Mouse (Mus musculus) embryonic facial prominence, embryonic 14.5 days (tissue): ENCODE data around the gene Tprn. TPM values are rescaled to one million over a fixed set of nuclear protein-coding genes. Genes with fewer than 3 reads are reported as not detected.
A peak's percentile ranks its signal among the peaks of the same experiment; 100 is the strongest.
"Not testable (repeated sequence)": the region's sequence is repeated elsewhere in the genome, so short reads cannot be mapped to it uniquely, and the experiment has no call there.

Experiments
- ATAC-seq: fragments of 200-750 bp; cut with Nextera tagmentation; 2 replicates; pipeline ENCODE4 v1.8.0; 2017; ENCODE audit warnings: low read depth, moderate number of reproducible peaks, moderate TSS enrichment
- DNase-seq: peaks from one replicate; pipeline ENCODE4 v3.0.0-alpha.2; 2015; ENCODE audit warnings: low spot score
- H3K27ac ChIP-seq: fragments of 300-500 bp; sonication (generic); replicated peaks from 2 replicates; pipeline ENCODE4 v1.5.1; 2014; ENCODE audit warnings: low read depth, mild to moderate bottlenecking, low read length, moderate library complexity
- H3K27me3 ChIP-seq: fragments of 300-500 bp; sonication (generic); replicated peaks from 2 replicates; pipeline ENCODE4 v1.6.1; 2014; ENCODE audit warnings: low read length; ENCODE audit not compliant: control insufficient read depth, insufficient read depth
- H3K36me3 ChIP-seq: fragments of 300-500 bp; sonication (generic); 2 replicates; pipeline ENCODE4 v1.6.1; 2014; ENCODE audit warnings: low read length, mixed read lengths; ENCODE audit not compliant: control insufficient read depth, insufficient read depth
- H3K4me1 ChIP-seq: fragments of 300-500 bp; sonication (generic); 2 replicates; pipeline ENCODE4 v1.6.1; 2014; ENCODE audit warnings: antibody characterized with exemption, low read length; ENCODE audit not compliant: control insufficient read depth, insufficient read depth
- H3K4me2 ChIP-seq: fragments of 300-500 bp; sonication (generic); 2 replicates; pipeline ENCODE4 v1.6.1; 2014; ENCODE audit warnings: low read depth, mild to moderate bottlenecking, low read length, moderate library complexity, mixed read lengths
- H3K4me3 ChIP-seq: fragments of 300-500 bp; sonication (generic); 2 replicates; pipeline ENCODE4 v1.5.1; 2014; ENCODE audit warnings: low read depth, mild to moderate bottlenecking, low read length
- H3K9ac ChIP-seq: fragments of 300-500 bp; sonication (generic); 2 replicates; pipeline ENCODE4 v1.6.1; 2014; ENCODE audit warnings: low read depth, mild to moderate bottlenecking, low read length, moderate library complexity, mixed read lengths
- H3K9me3 ChIP-seq: fragments of 300-500 bp; sonication (generic); 2 replicates; pipeline ENCODE4 v1.6.1; 2016; ENCODE audit warnings: low read length; ENCODE audit not compliant: control insufficient read depth
- WGBS: fragments of 180-500 bp; shearing (Covaris S2); extraction: QIAGEN DNeasy Blood & Tissue Kit; methylation state at CpG from one replicate; pipeline ENCODE4 v1.1.7; 2014; 5-methylcytosine and 5-hydroxymethylcytosine counted together
- polyA plus RNA-seq: library from polyadenylated mRNA; unstranded; fragments of >200 nt; fragmentation: Nextera tagmentation; extraction: Ambion mirVana; gene quantifications from 2 replicates; pipeline ENCODE4 v1.2.1, GENCODE M21; 2014

The Tprn gene
- polyA plus RNA-seq, 1 experiment from 2014 or later, result 5.1 TPM

- WGBS, result 56% methylated on average over 10 of the region's 12 CpGs
- DNase-seq, result not testable (repeated sequence)
Observed at GRCm38 (mm10) chr2:25256443-25257109, 5.8 kb upstream of the Tprn start.

GRCm38 (mm10) chr2:25257250-25257649 is 5.2 kb upstream of the Tprn start:
- not testable (repeated sequence) for H3K9ac ChIP-seq, H3K9me3 ChIP-seq, H3K4me2 ChIP-seq, H3K36me3 ChIP-seq, H3K4me3 ChIP-seq, ATAC-seq, H3K27me3 ChIP-seq, H3K27ac ChIP-seq, DNase-seq
- H3K4me1 ChIP-seq, result peaks cover 13% of the 10 kb centered on the region; the same call in 1 of the 2 replicates
- WGBS, result 81% methylated on average over 5 of the region's 5 CpGs

More at GRCm38 (mm10) chr2:25256443-25257109, 5.8 kb upstream of the Tprn start:
- not testable (repeated sequence) for H3K27ac ChIP-seq, H3K27me3 ChIP-seq, H3K36me3 ChIP-seq, H3K9me3 ChIP-seq, ATAC-seq, H3K4me1 ChIP-seq
- Histone ChIP-seq H3K4me2 (peak overlapping the region; percentile 90), H3K9ac (peak overlapping the region; percentile 77; the same call in 1 of the 2 replicates), H3K4me3 (peak overlapping the region; percentile 78)

GRCm38 (mm10) chr2:25258887-25259286 is 3.5 kb upstream of the Tprn start:
- DNase-seq, result no peak
- Histone ChIP-seq H3K4me1 (peaks cover 22% of the 10 kb centered on the region), H3K27ac (no peak overlapping the region), H3K4me3 (no peak overlapping the region), H3K4me2 (no peak overlapping the region), H3K36me3 (no peaks in the 10 kb centered on the region), H3K9me3 (no peaks in the 10 kb centered on the region), H3K27me3 (peaks cover 11% of the 10 kb centered on the region), H3K9ac (no peak overlapping the region)
- no peak for ATAC-seq
- WGBS, result 51% methylated on average over 2 of the region's 2 CpGs

- no peak; the same call in 1 of the 2 replicates for ATAC-seq
- Histone ChIP-seq H3K27me3 (peaks cover 16% of the 10 kb centered on the region), H3K9ac (peak overlapping the region; percentile 69), H3K9me3 (no peaks in the 10 kb centered on the region), H3K4me1 (peaks cover 21% of the 10 kb centered on the region), H3K27ac (no peak overlapping the region; the same call in 1 of the 2 replicates), H3K4me3 (peak overlapping the region; percentile 75), H3K36me3 (no peaks in the 10 kb centered on the region), H3K4me2 (peak overlapping the region; percentile 98)
- DNase-seq, result no peak
- 43% methylated on average over 12 of the region's 12 CpGs for WGBS
Observed at GRCm38 (mm10) chr2:25261870-25262269, 548 bp upstream of the Tprn start.

- peak; percentile 1 for ATAC-seq
- H3K27ac ChIP-seq, result no peak overlapping the region; the same call in 1 of the 2 replicates
- peaks cover 16% of the 10 kb centered on the region for H3K27me3 ChIP-seq
- DNase-seq, result no peak
- peak overlapping the region; percentile 69 for H3K9ac ChIP-seq
- H3K4me3 ChIP-seq, result peak overlapping the region; percentile 75
- 0% methylated on average over 37 of the region's 82 CpGs for WGBS
- H3K4me2 ChIP-seq, result peak overlapping the region; percentile 98
- no peaks in the 10 kb centered on the region for H3K36me3 ChIP-seq
- peaks cover 21% of the 10 kb centered on the region for H3K4me1 ChIP-seq
- H3K9me3 ChIP-seq, result no peaks in the 10 kb centered on the region
Observed at GRCm38 (mm10) chr2:25262795-25263622, 591 bp downstream of the Tprn start.

- peaks cover 21% of the 10 kb centered on the region for H3K4me1 ChIP-seq
- H3K9me3 ChIP-seq, result no peaks in the 10 kb centered on the region
- WGBS, result 23% methylated on average over 12 of the region's 12 CpGs
- H3K27ac ChIP-seq, result no peak overlapping the region
- DNase-seq (no peak), ATAC-seq (no peak)
- peaks cover 5% of the 10 kb centered on the region; the same call in 1 of the 2 replicates for H3K36me3 ChIP-seq
- peak overlapping the region; percentile 69 for H3K9ac ChIP-seq
- peak overlapping the region; percentile 75 for H3K4me3 ChIP-seq
- H3K27me3 ChIP-seq, result peaks cover 16% of the 10 kb centered on the region
- peak overlapping the region; percentile 98 for H3K4me2 ChIP-seq
Observed at GRCm38 (mm10) chr2:25263623-25264285, 1.3 kb downstream of the Tprn start.

GRCm38 (mm10) chr2:25264286-25264660 is 1.9 kb downstream of the Tprn start:
- WGBS, result 68% methylated on average over 5 of the region's 5 CpGs
- ATAC-seq (no peak), DNase-seq (no peak)
- Histone ChIP-seq H3K4me3 (no peak overlapping the region), H3K27ac (no peak overlapping the region), H3K27me3 (peaks cover 16% of the 10 kb centered on the region), H3K9me3 (no peaks in the 10 kb centered on the region), H3K36me3 (peaks cover 9% of the 10 kb centered on the region; the same call in 1 of the 2 replicates), H3K4me2 (peak overlapping the region; percentile 98; the same call in 1 of the 2 replicates), H3K9ac (0 out of 2 replicates have a peak overlapping the region, but pooled peaks have one; percentile 2), H3K4me1 (peaks cover 21% of the 10 kb centered on the region)

GRCm38 (mm10) chr2:25264851-25265250 is 2.4 kb downstream of the Tprn start:
- H3K4me3 ChIP-seq, result no peak overlapping the region
- peaks cover 21% of the 10 kb centered on the region for H3K4me1 ChIP-seq
- no peak overlapping the region for H3K27ac ChIP-seq
- peaks cover 15% of the 10 kb centered on the region for H3K36me3 ChIP-seq
- no peak overlapping the region for H3K9ac ChIP-seq
- H3K9me3 ChIP-seq, result no peaks in the 10 kb centered on the region
- DNase-seq (no peak), ATAC-seq (no peak)
- peaks cover 16% of the 10 kb centered on the region for H3K27me3 ChIP-seq
- 56% methylated on average over 3 of the region's 3 CpGs for WGBS
- 0 out of 2 replicates have a peak overlapping the region, but pooled peaks have one; percentile 20 for H3K4me2 ChIP-seq
